Mouse (Mus musculus): Measurements from ENCODE around the gene Oaf.

DNA sequence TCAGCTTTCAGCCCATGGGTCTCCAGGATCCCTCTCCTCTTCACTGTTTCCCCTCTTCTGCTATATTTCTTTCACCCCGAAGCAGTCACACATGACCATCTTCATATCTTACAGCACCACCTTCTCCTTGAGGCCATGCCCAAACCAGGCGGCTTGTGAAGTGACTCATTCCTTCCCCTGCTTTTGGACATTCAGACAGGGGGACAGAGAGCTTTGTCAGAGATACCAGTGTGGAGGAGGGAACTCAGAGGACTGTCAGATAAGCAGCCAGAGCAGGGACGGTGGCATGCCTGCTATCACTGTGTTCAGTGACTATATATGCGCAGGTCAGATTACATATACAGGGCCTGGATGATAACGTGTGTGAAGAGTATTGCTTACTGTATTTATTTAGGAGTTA, 5.2 kb downstream of the Oaf start:
- TF ChIP-seq CTCF (IDR thresholded peaks at IDR 0.05; ENCODE audit: low read depth, low read length) (no peak), POLR2A (IDR thresholded peaks at IDR 0.05; ENCODE audit: borderline replicate concordance, low read depth, low read length) (no peak)
